Mouse (Mus musculus) 3134 (cell line): ENCODE measurements around the gene Zfp341.
A peak's percentile ranks its signal among the peaks of the same experiment; 100 is the strongest.

Experiments
- DNase-seq: peaks from one replicate; pipeline ENCODE4 v3.0.0-alpha.2; 2011; ENCODE audit warnings: low spot score; ENCODE audit not compliant: insufficient read length; ENCODE audit errors: extremely low read depth

The Zfp341 gene

GRCm38 (mm10) chr2:154632203-154632780 is 19.2 kb downstream of the Zfp341 start:
- no peak for DNase-seq

GRCm38 (mm10) chr2:154633039-154633742 is 20.1 kb downstream of the Zfp341 start:
- DNase-seq: no peak

DNA sequence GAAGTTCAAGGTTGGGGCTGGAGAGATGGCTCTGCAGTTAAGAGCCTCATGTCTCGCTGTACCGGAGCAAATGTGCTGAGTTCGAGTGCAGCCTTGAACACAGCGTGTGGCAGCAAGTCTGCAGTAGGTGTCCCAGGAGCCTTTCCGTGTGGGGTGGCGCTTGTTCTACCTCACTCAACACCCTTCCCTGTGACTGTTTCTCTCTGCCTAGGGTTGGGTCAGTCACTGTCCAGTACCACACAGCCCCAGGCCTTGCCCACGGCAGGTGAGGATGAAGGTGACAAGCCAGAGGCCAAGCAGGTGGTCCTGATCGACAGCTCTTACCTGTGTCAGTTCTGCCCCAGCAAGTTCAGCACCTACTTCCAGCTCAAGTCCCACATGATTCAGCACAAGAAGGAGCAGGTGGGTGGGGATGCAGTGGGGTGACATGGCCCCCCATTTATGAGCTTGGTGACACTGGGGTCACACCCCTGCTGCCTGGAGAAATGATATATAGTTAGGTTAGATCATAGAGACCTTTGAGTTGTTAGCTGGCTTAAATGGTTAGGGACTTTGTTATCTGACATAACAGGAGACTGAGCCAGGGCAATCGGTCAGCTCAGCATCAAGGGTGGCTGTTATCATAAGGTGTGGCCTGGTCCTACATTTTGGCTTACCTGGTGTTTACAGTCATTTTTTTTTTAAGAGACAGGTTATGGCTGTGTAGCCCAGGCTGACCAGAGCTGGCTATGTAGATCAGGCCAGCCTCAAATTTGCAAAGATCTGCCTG is 21.0 kb downstream of the Zfp341 start:
- no peak for DNase-seq

DNA sequence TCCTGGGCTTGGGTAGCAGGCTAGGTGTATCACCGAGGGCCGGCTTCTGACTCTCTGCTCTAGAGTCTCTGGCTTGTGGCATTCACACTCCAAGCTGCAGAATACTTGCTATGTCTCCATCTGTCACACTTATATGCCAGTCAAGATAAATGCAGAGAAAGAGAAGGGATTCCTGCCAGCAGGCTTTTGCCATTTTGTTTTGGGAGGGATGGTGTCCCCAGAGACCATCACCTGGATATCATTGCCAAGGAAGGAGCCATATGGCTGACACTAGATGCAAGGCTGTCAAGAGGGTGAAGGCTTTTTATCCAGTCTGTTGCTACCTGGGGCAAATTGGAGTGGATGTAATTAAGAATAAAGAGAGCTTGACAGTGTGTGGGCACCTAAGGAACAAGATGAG is 22.7 kb downstream of the Zfp341 start:
- no peak for DNase-seq

GRCm38 (mm10) chr2:154638521-154638920 is 25.4 kb downstream of the Zfp341 start:
- no peak for DNase-seq

DNA sequence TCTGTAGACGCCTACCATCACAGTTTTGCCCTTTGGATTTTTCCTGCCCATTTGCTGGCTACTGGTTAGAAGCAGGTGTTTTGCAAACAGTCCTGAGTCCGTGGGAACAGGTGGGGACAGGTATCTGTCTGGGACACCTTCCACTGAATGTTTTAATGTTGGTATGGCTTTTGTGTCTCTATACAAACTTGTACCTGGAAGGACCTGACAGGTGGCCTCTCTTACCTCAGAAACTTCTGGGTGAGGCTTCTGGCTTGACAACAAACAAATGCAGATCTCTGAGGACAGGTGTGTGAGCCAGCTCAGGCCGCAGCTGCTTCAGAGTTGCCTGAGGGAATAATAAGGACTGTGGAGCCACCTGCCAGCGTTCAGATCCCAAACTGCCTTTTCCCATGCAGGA is 26.0 kb downstream of the Zfp341 start:
- no peak for DNase-seq

GRCm38 (mm10) chr2:154641176-154641575 is 28.1 kb downstream of the Zfp341 start:
- no peak for DNase-seq

DNA sequence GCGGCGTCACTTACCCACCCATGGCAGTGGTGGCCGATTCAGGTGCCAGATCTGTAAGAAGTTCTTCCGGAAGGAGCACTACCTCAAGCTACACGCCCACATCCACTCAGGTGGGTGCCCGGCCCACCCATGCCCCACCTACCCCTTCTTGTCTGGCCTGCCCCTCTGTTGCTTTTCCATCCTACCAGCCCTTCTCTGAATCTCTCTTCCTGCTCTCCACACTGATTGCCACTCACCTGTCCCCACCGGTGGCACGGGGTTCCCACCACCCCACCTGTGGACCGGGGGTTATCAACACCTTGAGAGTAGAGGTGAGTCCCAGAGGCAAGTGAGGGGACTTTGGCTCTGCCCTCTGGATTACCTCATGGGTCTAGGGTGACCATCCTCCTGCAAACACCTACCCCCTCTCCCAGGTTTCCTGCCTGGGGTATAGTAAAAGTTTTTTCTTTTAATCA is 28.9 kb downstream of the Zfp341 start:
- no peak for DNase-seq

DNA sequence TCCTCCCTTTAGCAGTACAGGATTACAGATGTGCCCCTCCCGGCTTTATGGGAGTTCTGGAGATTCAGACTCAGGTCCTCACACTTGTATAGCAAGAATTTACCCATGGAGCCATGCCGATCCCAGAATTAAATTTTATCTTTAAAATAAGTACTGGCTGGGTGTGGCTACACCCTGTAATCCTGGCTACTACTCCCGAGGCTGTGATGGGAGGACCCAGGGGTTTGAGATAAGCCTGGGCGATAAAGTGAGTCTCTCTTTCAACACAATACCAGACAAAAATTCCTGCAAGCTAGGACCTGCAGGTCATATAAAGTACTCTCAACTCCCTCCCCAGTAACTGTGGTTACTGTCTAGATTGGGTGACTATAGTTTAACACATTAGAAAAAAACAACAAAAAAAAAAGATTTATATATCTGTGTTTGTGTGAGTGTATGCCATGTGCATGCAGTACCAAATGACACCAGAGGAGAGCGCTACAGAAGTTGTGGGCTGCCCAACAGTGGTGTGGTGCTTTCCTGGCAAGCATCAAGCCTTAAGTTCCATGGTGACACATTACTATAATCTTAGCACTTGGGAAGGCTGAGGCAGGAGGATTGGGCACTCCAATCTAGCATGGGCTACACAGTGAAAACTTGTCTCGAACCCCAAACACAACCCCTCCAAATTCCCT is 29.8 kb downstream of the Zfp341 start:
- no peak for DNase-seq

GRCm38 (mm10) chr2:154646634-154647033 is 33.5 kb downstream of the Zfp341 start:
- no peak for DNase-seq

GRCm38 (mm10) chr2:154648086-154648485 is 35.0 kb downstream of the Zfp341 start:
- DNase-seq: no peak

DNA sequence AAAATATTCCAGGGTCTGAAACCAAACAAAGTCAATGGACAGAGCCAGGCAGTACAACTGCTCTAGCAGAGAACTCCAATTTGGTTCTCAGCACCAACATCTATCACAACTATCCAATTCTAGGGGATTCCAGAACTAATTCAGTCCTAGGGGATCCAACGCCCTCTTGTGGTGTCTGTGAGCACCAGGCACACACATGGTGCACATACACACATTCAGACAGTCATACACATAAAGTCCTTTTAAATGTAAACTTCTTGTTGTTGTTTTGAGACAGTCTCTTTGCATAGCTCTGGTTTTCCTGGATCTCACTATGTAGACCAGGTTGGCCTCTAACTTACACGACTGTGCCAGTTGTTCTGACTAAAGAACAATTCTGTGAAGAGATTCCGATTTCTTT is 37.3 kb downstream of the Zfp341 start:
- DNase-seq: no peak

DNA sequence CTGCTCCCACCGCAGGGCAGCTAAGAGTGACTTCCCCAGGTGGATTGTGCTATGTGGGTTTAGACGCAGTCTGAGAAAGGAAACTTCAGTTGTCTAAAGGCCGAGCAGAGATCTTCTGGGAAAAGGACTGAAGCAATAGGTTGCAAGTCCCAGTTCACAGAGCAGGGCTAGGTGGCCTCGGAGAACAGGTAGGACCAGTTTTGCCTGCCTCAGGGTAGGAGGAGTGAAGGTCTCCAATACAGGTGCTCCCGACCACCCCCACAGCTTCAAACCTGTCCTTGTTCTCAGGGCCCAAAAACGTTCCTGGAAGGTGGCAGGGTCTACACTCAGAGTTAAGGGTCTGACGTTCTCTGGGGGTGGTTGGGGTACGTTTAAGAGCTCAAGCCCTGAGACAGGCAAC is 38.3 kb downstream of the Zfp341 start, which contains the start of gene Chmp4b:
Gene Chmp4b (plus strand): TSS at position 343 of the 400 bp plus-strand sequence.
- DNase-seq: no peak

DNA sequence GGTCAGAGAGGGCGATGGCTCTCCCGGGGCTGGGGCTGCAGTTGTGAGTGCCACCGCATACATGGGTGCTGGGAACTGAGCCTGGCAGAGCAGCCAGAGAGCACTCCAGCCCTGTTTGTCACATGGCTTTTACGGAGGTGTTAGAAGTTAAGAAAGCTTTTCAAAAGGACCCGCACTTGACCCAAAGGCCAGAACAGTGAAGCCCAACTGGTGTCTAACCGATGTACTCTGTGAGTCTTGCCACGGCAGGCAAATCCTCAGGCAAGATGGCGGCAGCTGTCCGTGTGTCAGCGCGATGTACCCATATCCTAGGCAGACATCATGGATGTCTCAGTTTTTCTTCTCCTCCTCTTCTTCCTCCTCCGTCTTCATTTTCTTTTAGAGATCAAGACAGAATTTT is 41.9 kb downstream of the Zfp341 start:
- no peak for DNase-seq

GRCm38 (mm10) chr2:154655878-154656414 is 42.8 kb downstream of the Zfp341 start:
- no peak for DNase-seq

- peak; percentile 94 for DNase-seq
These were observed 43.8 kb downstream of the Zfp341 start for GRCm38 (mm10) chr2:154656710-154657485.

GRCm38 (mm10) chr2:154657486-154658237 is 44.6 kb downstream of the Zfp341 start:
- DNase-seq: peak; percentile 57

DNA sequence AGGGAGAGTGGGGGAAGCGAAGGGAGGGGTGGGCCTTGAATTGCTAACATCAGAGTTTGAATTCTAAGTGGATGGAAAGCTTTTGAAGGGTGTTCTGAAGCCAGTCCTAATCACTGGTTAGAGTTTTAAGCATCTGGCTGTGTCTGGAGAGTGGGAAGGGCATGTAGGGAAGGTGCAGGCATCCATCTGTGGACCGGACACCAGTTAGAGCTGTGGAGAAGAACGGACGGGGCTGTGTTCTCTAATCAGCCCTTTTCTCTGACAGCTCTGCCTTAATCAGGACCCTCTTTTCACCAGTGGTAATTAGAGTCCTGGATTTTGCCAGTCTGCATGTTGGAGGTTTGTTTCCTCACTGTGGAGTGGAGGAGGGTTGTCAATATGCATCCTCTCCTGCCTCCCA is 46.0 kb downstream of the Zfp341 start:
- no peak for DNase-seq

DNA sequence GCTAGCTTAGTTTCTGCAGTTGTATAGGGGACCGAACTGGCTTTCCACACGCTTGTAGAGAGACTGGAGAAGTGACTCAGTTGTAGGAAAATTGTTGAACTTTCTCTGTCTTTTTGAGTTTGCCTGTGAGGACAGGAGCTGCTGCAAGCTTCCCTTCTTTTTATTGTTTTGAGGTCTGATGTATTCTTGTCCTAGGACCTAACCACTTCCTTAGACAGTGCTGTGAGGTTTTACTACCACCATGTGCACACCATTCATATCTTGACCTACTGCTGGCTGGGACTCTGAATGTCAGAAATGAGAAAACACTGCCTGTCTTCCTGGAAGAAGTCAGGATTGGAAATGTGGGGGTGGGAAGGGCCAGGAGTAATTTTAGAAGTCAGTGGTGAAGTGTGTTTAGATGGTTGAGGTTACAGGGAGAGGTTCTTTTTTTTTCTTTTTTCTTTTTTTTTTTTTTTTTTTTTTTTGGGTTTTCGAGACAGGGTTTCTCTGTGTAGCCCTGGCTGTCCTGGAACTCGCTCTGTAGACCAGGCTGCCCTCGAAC is 46.5 kb downstream of the Zfp341 start:
- DNase-seq: no peak
